Mouse (Mus musculus) forebrain, postnatal 0 days (tissue): Measurements from ENCODE around the gene Astn1. TPM values are rescaled to one million over a fixed set of nuclear protein-coding genes. Genes with fewer than 3 reads are reported as not detected.
A peak's percentile ranks its signal among the peaks of the same experiment; 100 is the strongest.

Experiments used
- ATAC-seq: fragments of 200-750 bp; cut with Nextera tagmentation; 2 replicates; pipeline ENCODE4 v1.8.0; 2017; ENCODE audit warnings: mild to moderate bottlenecking, moderate library complexity
- DNase-seq: peaks from one replicate; pipeline ENCODE4 v3.0.0-alpha.2; 2015
- H3K27ac ChIP-seq: fragments of 300-500 bp; sonication (generic); 2 replicates; pipeline ENCODE4 v1.5.1; 2014; ENCODE audit warnings: low read depth, mild to moderate bottlenecking, antibody characterized with exemption, low read length, moderate library complexity, mixed read lengths
- H3K27me3 ChIP-seq: fragments of 300-500 bp; sonication (generic); 2 replicates; pipeline ENCODE4 v1.6.1; 2014; ENCODE audit warnings: mild to moderate bottlenecking, low read length, mixed read lengths; ENCODE audit not compliant: insufficient read depth
- H3K36me3 ChIP-seq: fragments of 300-500 bp; sonication (generic); 2 replicates; pipeline ENCODE4 v1.6.1; 2014; ENCODE audit warnings: mild to moderate bottlenecking, moderate library complexity; ENCODE audit not compliant: insufficient read depth
- H3K4me1 ChIP-seq: fragments of 300-500 bp; sonication (generic); 2 replicates; pipeline ENCODE4 v1.6.1; 2014; ENCODE audit warnings: antibody characterized with exemption; ENCODE audit not compliant: insufficient read depth
- H3K4me2 ChIP-seq: fragments of 300-500 bp; sonication (generic); 2 replicates; pipeline ENCODE4 v1.6.1; 2014; ENCODE audit warnings: low read depth, mild to moderate bottlenecking, moderate library complexity
- H3K4me3 ChIP-seq: fragments of 300-500 bp; sonication (generic); 2 replicates; pipeline ENCODE4 v1.5.1; 2014; ENCODE audit warnings: low read depth, low read length, mixed read lengths
- H3K9ac ChIP-seq: fragments of 300-500 bp; sonication (generic); 2 replicates; pipeline ENCODE4 v1.6.1; 2014; ENCODE audit warnings: mild to moderate bottlenecking
- H3K9me3 ChIP-seq: fragments of 300-500 bp; sonication (generic); 2 replicates; pipeline ENCODE4 v1.6.1; 2016; ENCODE audit warnings: low read length
- CTCF ChIP-seq: sonication (generic); IDR thresholded peaks from 2 replicates; pipeline ENCODE4 v1.5.1; 2016; ENCODE audit warnings: antibody characterized with exemption, control low read depth, low read depth
- WGBS: fragments of 180-500 bp; shearing (Covaris S2); extraction: QIAGEN DNeasy Blood & Tissue Kit; methylation state at CpG from one replicate; pipeline ENCODE4 v1.1.7; 2014; 5-methylcytosine and 5-hydroxymethylcytosine counted together
- polyA plus RNA-seq: library from polyadenylated mRNA; unstranded; fragments of >200 nt; fragmentation: Nextera tagmentation; extraction: Ambion mirVana; gene quantifications from 2 replicates; pipeline ENCODE4 v1.2.1, GENCODE M21; 2015
- total RNA-seq: library from RNA; depleted of rRNA; stranded (reverse); fragments of >200 nt; gene quantifications from 2 replicates; pipeline ENCODE4 v1.2.3, GENCODE M21; 2014; rRNA removed

The Astn1 gene
- total RNA-seq (83.6 and 122 TPM in 2 replicates), polyA plus RNA-seq (20.9 and 29.4 TPM in 2 replicates)

DNA sequence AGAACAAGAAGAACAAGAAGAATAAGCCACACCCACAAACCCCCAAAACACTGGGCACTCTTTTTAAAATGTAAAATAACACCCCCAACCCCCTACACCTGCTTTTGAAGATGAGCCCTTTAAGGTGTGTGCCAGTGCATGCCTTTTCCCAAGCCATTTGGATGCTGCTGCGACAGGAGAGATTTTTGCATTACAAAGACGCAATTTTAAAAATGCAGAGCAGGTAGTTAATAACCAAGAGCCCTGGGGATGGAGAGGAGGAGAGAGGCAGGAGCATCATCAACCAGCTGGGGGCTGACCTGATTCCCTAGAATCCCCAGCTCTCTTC is at the start of gene Astn1:
Gene Astn1, plus strand, starts transcription at position 310 of the 328 bp plus-strand sequence.
- no peak for ATAC-seq
- no peaks in the 10 kb centered on the region for H3K36me3 ChIP-seq
- peak within 1 kb of the TSS; percentile 98 for H3K27ac ChIP-seq
- H3K27me3 ChIP-seq, result no peaks in the 10 kb centered on the region
- peaks cover 33% of the 10 kb centered on the region for H3K4me1 ChIP-seq
- peak within 1 kb of the TSS; percentile 97 for H3K9ac ChIP-seq
- peak within 1 kb of the TSS; percentile 77 for H3K4me3 ChIP-seq
- WGBS, result 0% methylated on average over 2 of the region's 2 CpGs
- H3K4me2 ChIP-seq, result peak within 1 kb of the TSS; percentile 83
- 0 out of 2 replicates have a peak, but pooled peaks have one; percentile 2 for TF ChIP-seq CTCF
- no peak for DNase-seq
- no peaks in the 10 kb centered on the region for H3K9me3 ChIP-seq

DNA sequence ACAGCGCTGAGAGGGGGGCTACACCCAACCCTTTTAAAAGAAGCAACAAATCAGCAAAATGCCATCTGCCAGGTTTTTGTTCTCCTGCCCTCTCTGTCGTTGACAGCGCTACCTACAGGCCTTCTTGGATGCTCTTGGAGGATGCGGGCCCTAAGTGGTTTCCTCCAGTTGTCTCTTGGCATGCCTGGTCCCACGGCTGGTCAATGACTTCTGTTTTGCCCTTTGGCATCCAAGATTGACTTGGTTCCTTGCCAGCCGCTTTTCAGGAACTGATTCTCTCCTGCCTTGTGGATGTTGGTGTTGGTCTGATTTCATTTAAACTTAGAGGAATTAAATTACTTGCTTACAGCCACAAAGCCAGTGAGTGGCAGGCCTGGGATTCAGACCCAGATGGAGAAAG is 38.7 kb upstream of the Astn1 start:
- Histone ChIP-seq H3K36me3 (no peaks in the 10 kb centered on the region), H3K4me2 (no peak overlapping the region), H3K9me3 (no peaks in the 10 kb centered on the region), H3K4me1 (no peaks in the 10 kb centered on the region), H3K4me3 (no peak overlapping the region), H3K9ac (no peak overlapping the region), H3K27me3 (no peaks in the 10 kb centered on the region), H3K27ac (no peak overlapping the region)
- ATAC-seq (peak; percentile 66; the same call in 1 of the 2 replicates), DNase-seq (peak; percentile 20)
- WGBS, result 62% methylated on average over 6 of the region's 6 CpGs
- TF ChIP-seq CTCF, result 0 out of 2 replicates have a peak, but pooled peaks have one; percentile 13

DNA sequence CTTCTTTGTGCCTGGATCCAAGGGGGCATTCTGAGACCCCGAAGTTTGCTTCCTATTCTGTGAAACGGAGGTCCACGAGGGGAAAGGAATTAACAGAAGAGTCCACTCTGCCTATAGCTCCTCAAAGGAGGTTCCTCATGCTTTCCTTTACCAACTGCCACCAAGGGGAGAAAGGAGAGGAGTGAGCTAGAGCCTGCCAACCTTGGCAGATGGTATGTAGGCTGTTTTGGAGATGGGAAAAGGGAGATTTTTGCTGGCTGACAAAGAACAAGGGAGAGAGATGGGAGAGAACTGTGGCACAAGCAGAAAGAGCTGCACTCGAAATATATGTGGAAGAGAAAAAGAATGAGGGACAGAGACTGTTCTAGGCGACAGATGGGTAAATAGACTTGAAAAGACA is 33.9 kb upstream of the Astn1 start:
- Histone ChIP-seq H3K27me3 (no peaks in the 10 kb centered on the region), H3K27ac (no peak overlapping the region), H3K4me2 (no peak overlapping the region), H3K36me3 (no peaks in the 10 kb centered on the region), H3K9me3 (no peaks in the 10 kb centered on the region), H3K4me3 (no peak overlapping the region), H3K9ac (no peak overlapping the region), H3K4me1 (0 out of 2 replicates have a peak, but pooled peaks cover 3% of the 10 kb centered on the region)
- no peak for DNase-seq
- WGBS, result 76% methylated on average over 5 of the region's 5 CpGs
- TF ChIP-seq CTCF, result no peak
- no peak; the same call in 1 of the 2 replicates for ATAC-seq

DNA sequence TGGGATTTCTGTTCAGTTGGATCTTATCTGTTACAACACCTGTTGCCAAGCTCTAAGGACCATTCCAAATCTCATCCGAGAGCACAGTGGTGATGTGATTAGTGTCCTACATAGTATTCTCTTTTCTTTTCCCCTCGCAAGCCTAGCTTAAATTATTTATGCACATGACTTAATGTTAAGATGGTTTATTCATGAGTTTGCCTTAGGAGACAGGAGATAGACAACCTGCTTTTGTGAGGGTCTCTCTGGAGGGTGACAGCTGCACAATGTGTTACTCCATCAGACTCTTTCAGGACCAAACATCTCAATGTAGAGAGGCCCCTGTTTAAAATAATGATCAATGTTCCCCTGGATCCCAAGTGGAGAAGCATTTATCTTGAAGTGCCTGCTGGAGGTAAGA is 33.2 kb upstream of the Astn1 start:
- Histone ChIP-seq H3K9me3 (no peaks in the 10 kb centered on the region), H3K36me3 (no peaks in the 10 kb centered on the region), H3K4me3 (no peak overlapping the region), H3K27ac (no peak overlapping the region), H3K4me1 (0 out of 2 replicates have a peak, but pooled peaks cover 3% of the 10 kb centered on the region), H3K9ac (no peak overlapping the region), H3K4me2 (no peak overlapping the region), H3K27me3 (no peaks in the 10 kb centered on the region)
- no peak for DNase-seq
- ATAC-seq, result no peak
- WGBS, result 22% methylated on average over 2 of the region's 2 CpGs
- TF ChIP-seq CTCF, result no peak

DNA sequence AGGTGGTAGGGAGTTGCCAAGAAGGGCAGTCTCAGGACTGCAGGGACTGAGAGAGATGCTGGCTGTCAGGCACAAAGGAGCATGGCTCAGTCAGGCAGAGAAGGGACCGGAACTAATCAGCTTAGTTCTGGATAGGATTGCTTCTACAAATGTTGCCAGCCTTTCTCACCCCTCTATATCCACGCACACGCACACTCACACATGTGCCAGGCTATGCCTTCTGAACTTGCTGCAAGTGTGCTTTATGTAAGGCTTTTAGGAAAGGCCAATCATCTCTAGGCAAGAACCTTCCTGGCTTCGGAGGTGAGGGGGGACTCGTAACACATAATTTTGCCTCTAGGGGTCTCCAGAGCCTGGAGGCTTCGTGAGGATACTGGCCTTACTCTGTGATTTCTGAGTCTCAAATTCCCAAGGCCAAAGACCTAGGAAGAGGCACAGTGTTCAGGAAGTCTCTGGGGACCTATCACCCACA is 18.8 kb upstream of the Astn1 start:
- no peak overlapping the region for H3K4me2 ChIP-seq
- TF ChIP-seq CTCF, result peak; percentile 55
- WGBS, result 26% methylated on average over 6 of the region's 6 CpGs
- no peaks in the 10 kb centered on the region for H3K9me3 ChIP-seq
- H3K36me3 ChIP-seq, result no peaks in the 10 kb centered on the region
- ATAC-seq (peak; percentile 70), DNase-seq (peak; percentile 36)
- H3K4me1 ChIP-seq, result peaks cover 3% of the 10 kb centered on the region; the same call in 1 of the 2 replicates
- no peak overlapping the region for H3K27ac ChIP-seq
- H3K4me3 ChIP-seq, result no peak overlapping the region
- no peak overlapping the region for H3K9ac ChIP-seq
- no peaks in the 10 kb centered on the region for H3K27me3 ChIP-seq

DNA sequence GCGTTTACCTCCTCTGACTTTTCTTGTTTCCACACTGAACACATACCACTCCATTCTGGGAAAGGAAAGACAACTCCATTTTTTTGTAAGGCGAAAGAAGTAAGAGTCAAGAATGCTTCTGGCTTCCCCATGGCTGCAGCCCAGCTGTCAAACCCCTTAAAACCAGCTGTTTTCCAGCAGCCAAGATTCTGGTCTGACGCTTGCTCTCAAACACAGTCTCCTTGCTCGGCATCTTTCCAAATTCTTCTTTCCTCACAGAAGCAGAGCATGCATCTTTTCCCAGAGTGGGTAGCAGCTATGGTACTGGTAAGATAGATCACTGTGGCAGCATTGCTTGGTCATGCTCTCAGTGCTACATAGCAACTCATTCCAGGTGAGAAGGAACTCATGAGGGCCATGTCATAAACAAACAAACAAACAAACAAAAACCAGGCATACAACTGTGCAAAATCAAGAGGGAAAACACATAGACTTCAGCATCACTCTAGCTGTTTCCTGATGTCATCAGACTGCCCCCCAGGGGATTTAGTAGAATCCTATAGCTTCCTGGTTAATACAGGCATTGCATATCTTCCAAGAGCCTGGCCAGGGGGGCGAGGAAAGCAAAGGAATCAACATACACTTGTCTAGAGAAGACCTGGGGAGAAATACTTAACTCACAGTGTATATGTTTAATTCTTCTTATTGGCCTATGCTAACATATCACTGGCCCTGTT is 8.3 kb upstream of the Astn1 start:
- peak overlapping the region; percentile 69 for H3K4me3 ChIP-seq
- ATAC-seq (no peak), DNase-seq (peak; percentile 57)
- TF ChIP-seq CTCF, result no peak
- H3K4me2 ChIP-seq, result peak overlapping the region; percentile 66
- peak overlapping the region; percentile 61 for H3K9ac ChIP-seq
- no peaks in the 10 kb centered on the region for H3K36me3 ChIP-seq
- no peaks in the 10 kb centered on the region for H3K27me3 ChIP-seq
- H3K4me1 ChIP-seq, result 0 out of 2 replicates have a peak, but pooled peaks cover 2% of the 10 kb centered on the region
- no peak overlapping the region for H3K27ac ChIP-seq
- no peaks in the 10 kb centered on the region for H3K9me3 ChIP-seq
- WGBS, result 66% methylated on average over 5 of the region's 5 CpGs
